Mouse (Mus musculus) ES-Bruce4 (cell line): Measurements from ENCODE around the gene Ncaph2.

Experiments
- CTCF ChIP-seq: IDR thresholded peaks from one replicate; pipeline ENCODE4 v1.8.1; 2011; ENCODE audit warnings: low read depth, low read length
- POLR2A ChIP-seq: IDR thresholded peaks from one replicate; pipeline ENCODE4 v1.8.1; 2011; ENCODE audit warnings: low read length; ENCODE audit not compliant: insufficient read depth

- TF ChIP-seq CTCF (no peak), POLR2A (no peak)
These were observed 19.1 kb upstream of the Ncaph2 start for GRCm38 (mm10) chr15:89336422-89336821.
